In the genomic region with DNA sequence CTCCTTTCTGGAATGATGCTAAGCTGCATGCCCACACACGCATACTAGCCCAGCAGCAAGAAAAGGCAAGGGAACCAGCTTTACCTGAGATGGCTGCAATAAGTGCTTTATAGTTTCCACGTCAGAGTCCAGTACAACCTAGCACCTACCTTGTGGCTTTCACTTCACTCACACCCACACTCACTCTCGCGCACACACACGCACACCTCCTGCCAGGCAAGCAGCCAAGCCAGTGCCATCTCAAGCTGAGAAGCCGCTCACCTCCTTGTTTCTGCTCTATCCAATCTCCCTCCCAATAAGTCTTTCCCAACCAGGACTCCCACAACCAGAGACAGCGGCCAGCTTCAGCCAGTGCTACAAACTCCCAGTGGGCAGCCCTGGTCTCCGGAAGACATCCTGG, we compare ENCODE assay signal across 10 mouse cellular contexts. TPM values are rescaled to one million over a fixed set of nuclear protein-coding genes. Genes with fewer than 3 reads are reported as not detected.
DNase-seq lines count a peak whose midpoint lies in the region; ATAC-seq lines count a peak whose summit lies in the region.
"Had no signal": no experiment of that assay in that cellular context is flagged by ENCODE, and none has a peak within 500 bp of the region (broad histone marks: within the 10 kb centered on the region; RNA-seq: fewer than 3 reads in every experiment).

No protein-coding gene starts in this region.

- H3K27ac ChIP-seq in embryonic facial prominence, embryonic 13.5 days: no peak overlapping the region
- no peak overlapping the region for H3K27ac ChIP-seq in embryonic facial prominence, embryonic 10.5 days (replicated peaks)
- H3K27ac ChIP-seq in limb, embryonic 12.5 days: peak overlapping the region; percentile 45; the same call in 1 of the 2 replicates
- H3K27ac ChIP-seq in limb, embryonic 10.5 days: no peak overlapping the region

- no peaks in the 10 kb centered on the region for H3K27me3 ChIP-seq in embryonic facial prominence, embryonic 13.5 days
- H3K27me3 ChIP-seq in embryonic facial prominence, embryonic 10.5 days (replicated peaks; ENCODE audit: low read depth, poor library complexity, severe bottlenecking): no peaks in the 10 kb centered on the region
- H3K27me3 ChIP-seq in limb, embryonic 12.5 days: no peaks in the 10 kb centered on the region
- H3K27me3 ChIP-seq in limb, embryonic 10.5 days (ENCODE audit: low read depth, poor library complexity, severe bottlenecking): no peaks in the 10 kb centered on the region

- no peaks in the 10 kb centered on the region for H3K36me3 ChIP-seq in embryonic facial prominence, embryonic 13.5 days
- H3K36me3 ChIP-seq in embryonic facial prominence, embryonic 10.5 days (replicated peaks): 0 out of 2 replicates have a peak, but pooled peaks cover 2% of the 10 kb centered on the region
- no peaks in the 10 kb centered on the region for H3K36me3 ChIP-seq in limb, embryonic 12.5 days
- H3K36me3 ChIP-seq in limb, embryonic 10.5 days: no peaks in the 10 kb centered on the region

- WGBS in embryonic facial prominence, embryonic 13.5 days: 70% methylated on average over 8 of the region's 8 CpGs
- WGBS in embryonic facial prominence, embryonic 10.5 days: 84% methylated on average over 8 of the region's 8 CpGs
- WGBS in limb, embryonic 12.5 days: 71% methylated on average over 8 of the region's 8 CpGs
- 79% methylated on average over 8 of the region's 8 CpGs for WGBS in limb, embryonic 10.5 days

- H3K4me2 ChIP-seq in embryonic facial prominence, embryonic 13.5 days: 0 out of 2 replicates have a peak overlapping the region, but pooled peaks have one; percentile 7
- H3K4me2 ChIP-seq in limb, embryonic 12.5 days: peak overlapping the region; percentile 13

- H3K4me3 ChIP-seq in embryonic facial prominence, embryonic 13.5 days: no peak overlapping the region
- no peak overlapping the region for H3K4me3 ChIP-seq in embryonic facial prominence, embryonic 10.5 days
- H3K4me3 ChIP-seq in limb, embryonic 12.5 days (replicated peaks): no peak overlapping the region
- no peak overlapping the region for H3K4me3 ChIP-seq in limb, embryonic 10.5 days

- no peak for ATAC-seq in embryonic facial prominence, embryonic 13.5 days (ENCODE audit: insufficient number of reproducible peaks, insufficient read depth, low FRiP score, low TSS enrichment, low read depth)
- no peak for ATAC-seq in limb, embryonic 12.5 days (ENCODE audit: insufficient number of reproducible peaks, insufficient read depth, low FRiP score, low TSS enrichment, low read depth)
- ATAC-seq in monocyte, adult 5-6 weeks (replicated peaks; ENCODE audit: insufficient number of reproducible peaks, low FRiP score, low TSS enrichment, poor library complexity, severe bottlenecking): 0 out of 2 replicates have a peak, but pooled peaks have one; percentile 15

- DNase-seq in embryonic facial prominence, embryonic 10.5 days (ENCODE audit: low spot score): no peak
- DNase-seq in limb, embryonic 10.5 days (ENCODE audit: low spot score): no peak
- DNase-seq in cerebellum, postnatal 25 days: peak; percentile 77 to 86
- DNase-seq in testis, postnatal 10 days (ENCODE audit: low spot score): no peak
- no peak for DNase-seq in lung, postnatal 25 days (ENCODE audit: low spot score)
- DNase-seq: gastrocnemius, postnatal 36 days; layer of hippocampus, adult 9-11 months had no signal

- no peak overlapping the region for H3K9ac ChIP-seq in embryonic facial prominence, embryonic 13.5 days
- no peak overlapping the region; the same call in 1 of the 2 replicates for H3K9ac ChIP-seq in limb, embryonic 12.5 days (replicated peaks)

- H3K4me1 ChIP-seq in embryonic facial prominence, embryonic 13.5 days: peaks cover 25% of the 10 kb centered on the region
- peaks cover 43% of the 10 kb centered on the region for H3K4me1 ChIP-seq in embryonic facial prominence, embryonic 10.5 days
- peaks cover 47% of the 10 kb centered on the region for H3K4me1 ChIP-seq in limb, embryonic 12.5 days (replicated peaks)
- H3K4me1 ChIP-seq in limb, embryonic 10.5 days: peaks cover 34% of the 10 kb centered on the region

- H3K9me3 ChIP-seq in embryonic facial prominence, embryonic 13.5 days: no peaks in the 10 kb centered on the region
- no peaks in the 10 kb centered on the region for H3K9me3 ChIP-seq in embryonic facial prominence, embryonic 10.5 days
- H3K9me3 ChIP-seq in limb, embryonic 12.5 days: no peaks in the 10 kb centered on the region
- H3K9me3 ChIP-seq in limb, embryonic 10.5 days (replicated peaks): no peaks in the 10 kb centered on the region

RNA-seq across cellular contexts. Expression of gene Usp12, which starts 3.9 kb away (rescaled TPM):
- polyA plus RNA-seq in embryonic facial prominence, embryonic 13.5 days (2015; fragmentation: Nextera tagmentation; extraction: Ambion mirVana): 13.0 and 15.9 TPM in 2 replicates
- 14.7 and 15.4 TPM in 2 replicates for polyA plus RNA-seq in embryonic facial prominence, embryonic 10.5 days (2016; fragmentation: Nextera tagmentation; extraction: Ambion mirVana)
- 15.2 and 15.4 TPM in 2 replicates for polyA plus RNA-seq in limb, embryonic 12.5 days (2016; fragmentation: Nextera tagmentation; extraction: Ambion mirVana)
- polyA plus RNA-seq in limb, embryonic 10.5 days (2016; fragmentation: Nextera tagmentation; extraction: Ambion mirVana): 13.4 and 13.7 TPM in 2 replicates
- total RNA-seq in monocyte, adult 5-6 weeks (2017): 79.2 to 105 TPM (median 81.8 TPM) in 3 replicates

RNA-seq across cellular contexts. Expression of gene Rpl21, which starts 41.7 kb away (rescaled TPM):
- 568 and 633 TPM in 2 replicates for polyA plus RNA-seq in embryonic facial prominence, embryonic 13.5 days (2015; fragmentation: Nextera tagmentation; extraction: Ambion mirVana)
- 546 and 551 TPM in 2 replicates for polyA plus RNA-seq in embryonic facial prominence, embryonic 10.5 days (2016; fragmentation: Nextera tagmentation; extraction: Ambion mirVana)
- polyA plus RNA-seq in limb, embryonic 12.5 days (2016; fragmentation: Nextera tagmentation; extraction: Ambion mirVana): 536 and 555 TPM in 2 replicates
- polyA plus RNA-seq in limb, embryonic 10.5 days (2016; fragmentation: Nextera tagmentation; extraction: Ambion mirVana): 536 and 605 TPM in 2 replicates
- 1,238 to 1,537 TPM (median 1,512 TPM) in 3 replicates for total RNA-seq in monocyte, adult 5-6 weeks (2017)

RNA-seq across cellular contexts. Expression of gene Rasl11a, which starts 53.9 kb away (rescaled TPM):
- 12.4 and 14.6 TPM in 2 replicates for polyA plus RNA-seq in embryonic facial prominence, embryonic 13.5 days (2015; fragmentation: Nextera tagmentation; extraction: Ambion mirVana)
- polyA plus RNA-seq in embryonic facial prominence, embryonic 10.5 days (2016; fragmentation: Nextera tagmentation; extraction: Ambion mirVana): 33.3 and 34.6 TPM in 2 replicates
- polyA plus RNA-seq in limb, embryonic 12.5 days (2016; fragmentation: Nextera tagmentation; extraction: Ambion mirVana): 18.9 and 21.8 TPM in 2 replicates
- 30.9 and 40.1 TPM in 2 replicates for polyA plus RNA-seq in limb, embryonic 10.5 days (2016; fragmentation: Nextera tagmentation; extraction: Ambion mirVana)
- not detected in 3 replicates for total RNA-seq in monocyte, adult 5-6 weeks (2017)

Comparison
In these comparisons a context has a peak if more than half of its experiments do, and no peak if none do; other contexts are left out.
1. DNase-seq: peak in cerebellum, postnatal 25 days (2 of 2); none in embryonic facial prominence, embryonic 10.5 days (single experiment), limb, embryonic 10.5 days (single experiment), testis, postnatal 10 days (single experiment) and lung, postnatal 25 days (single experiment).